Mouse (Mus musculus) liver, embryonic 13.5 days (tissue): ENCODE data around the gene Rnf217. TPM values are rescaled to one million over a fixed set of nuclear protein-coding genes. Genes with fewer than 3 reads are reported as not detected.

ENCODE experiments used
- ATAC-seq: fragments of 200-750 bp; cut with Nextera tagmentation; 2 replicates; pipeline ENCODE4 v1.8.0; 2017; ENCODE audit warnings: low read depth, mild to moderate bottlenecking, moderate number of reproducible peaks, moderate library complexity
- DNase-seq: peaks from one replicate; pipeline ENCODE4 v3.0.0; 2022
- H3K27ac ChIP-seq: fragments of 300-500 bp; sonication (generic); 2 replicates; pipeline ENCODE4 v1.5.1; 2015; ENCODE audit warnings: moderate library complexity, mild to moderate bottlenecking, inconsistent platforms
- H3K27me3 ChIP-seq: fragments of 300-500 bp; sonication (generic); 2 replicates; pipeline ENCODE4 v1.6.1; 2015; ENCODE audit warnings: mild to moderate bottlenecking, inconsistent platforms
- H3K36me3 ChIP-seq: fragments of 300-500 bp; sonication (generic); 2 replicates; pipeline ENCODE4 v1.6.1; 2015; ENCODE audit warnings: mild to moderate bottlenecking, inconsistent platforms
- H3K4me1 ChIP-seq: fragments of 300-500 bp; sonication (generic); replicated peaks from 2 replicates; pipeline ENCODE4 v1.6.1; 2015; ENCODE audit warnings: inconsistent platforms
- H3K4me2 ChIP-seq: fragments of 300-500 bp; sonication (generic); 2 replicates; pipeline ENCODE4 v1.6.1; 2015; ENCODE audit warnings: inconsistent platforms, mild to moderate bottlenecking, moderate library complexity
- H3K4me3 ChIP-seq: fragments of 300-500 bp; sonication (generic); replicated peaks from 2 replicates; pipeline ENCODE4 v1.5.1; 2015; ENCODE audit warnings: mild to moderate bottlenecking, inconsistent platforms
- H3K9ac ChIP-seq: fragments of 300-500 bp; sonication (generic); 2 replicates; pipeline ENCODE4 v1.6.1; 2015; ENCODE audit warnings: mild to moderate bottlenecking, inconsistent platforms
- H3K9me3 ChIP-seq: fragments of 300-500 bp; sonication (generic); replicated peaks from 2 replicates; pipeline ENCODE4 v1.6.1; 2016; ENCODE audit warnings: inconsistent platforms
- WGBS: fragments of 180-500 bp; shearing (Covaris S2); methylation state at CpG from one replicate; pipeline ENCODE4 v1.1.7; 2015; ENCODE audit not compliant: insufficient replicate concordance; 5-methylcytosine and 5-hydroxymethylcytosine counted together
- polyA plus RNA-seq: library from polyadenylated mRNA; unstranded; fragments of >200 nt; fragmentation: Nextera tagmentation; extraction: Ambion mirVana; gene quantifications from 2 replicates; pipeline ENCODE4 v1.2.1, GENCODE M21; 2015

Rnf217 gene
- polyA plus RNA-seq, 1 experiment from 2014 or later, result 0.15 TPM

DNA sequence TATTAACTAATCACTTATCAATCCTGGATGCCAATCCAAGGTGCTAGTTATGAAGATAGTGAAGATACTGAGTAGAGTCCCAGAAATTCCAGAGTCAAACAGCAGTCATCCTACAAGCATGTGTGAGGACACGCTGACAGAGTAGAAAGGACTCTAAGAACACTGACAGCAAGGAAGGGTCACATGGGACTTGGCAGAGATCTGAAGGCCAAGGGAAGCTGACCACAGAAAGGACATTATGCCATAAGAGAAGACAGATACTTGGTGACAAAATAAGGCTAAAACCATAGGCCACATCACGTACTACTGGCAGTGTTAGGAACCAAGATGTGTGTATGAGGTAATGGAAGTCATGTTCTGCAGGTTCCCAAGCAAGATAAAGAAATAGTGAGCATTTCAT lies 11.1 kb downstream of the Rnf217 start:
- Histone ChIP-seq H3K27ac (no peak overlapping the region), H3K9me3 (no peaks in the 10 kb centered on the region), H3K27me3 (no peaks in the 10 kb centered on the region), H3K4me1 (peaks cover 2% of the 10 kb centered on the region; the same call in 1 of the 2 replicates), H3K4me3 (no peak overlapping the region), H3K4me2 (no peak overlapping the region), H3K9ac (no peak overlapping the region), H3K36me3 (no peaks in the 10 kb centered on the region)
- ATAC-seq (no peak), DNase-seq (no peak)
- 60% methylated on average over 2 of the region's 2 CpGs for WGBS

DNA sequence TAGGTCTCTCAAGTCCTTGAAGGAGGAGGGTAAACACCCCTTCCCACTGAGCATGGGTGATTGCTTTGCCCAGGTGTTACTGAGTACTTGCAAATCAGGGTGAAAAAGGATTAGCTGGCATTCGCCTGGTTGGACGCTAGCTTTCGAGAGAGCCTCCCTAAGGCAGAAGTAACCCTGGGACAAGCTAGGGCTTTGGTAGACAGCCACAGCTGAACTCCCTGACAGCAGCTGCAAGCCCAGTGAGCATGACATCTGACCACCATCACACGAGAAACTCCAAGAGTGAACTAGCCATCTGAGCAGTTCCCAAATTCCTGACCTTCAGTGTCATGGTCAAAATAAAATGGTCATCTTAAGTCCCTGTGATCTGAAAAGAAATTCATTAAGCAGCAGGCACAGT lies 12.2 kb downstream of the Rnf217 start:
- H3K27me3 ChIP-seq, result no peaks in the 10 kb centered on the region
- peaks cover 9% of the 10 kb centered on the region; the same call in 1 of the 2 replicates for H3K4me1 ChIP-seq
- ATAC-seq, result no peak
- no peak overlapping the region for H3K4me3 ChIP-seq
- H3K27ac ChIP-seq, result no peak overlapping the region
- 71% methylated on average over 4 of the region's 4 CpGs for WGBS
- H3K36me3 ChIP-seq, result no peaks in the 10 kb centered on the region
- DNase-seq, result no peak
- no peak overlapping the region for H3K9ac ChIP-seq
- no peaks in the 10 kb centered on the region for H3K9me3 ChIP-seq
- H3K4me2 ChIP-seq, result no peak overlapping the region

DNA sequence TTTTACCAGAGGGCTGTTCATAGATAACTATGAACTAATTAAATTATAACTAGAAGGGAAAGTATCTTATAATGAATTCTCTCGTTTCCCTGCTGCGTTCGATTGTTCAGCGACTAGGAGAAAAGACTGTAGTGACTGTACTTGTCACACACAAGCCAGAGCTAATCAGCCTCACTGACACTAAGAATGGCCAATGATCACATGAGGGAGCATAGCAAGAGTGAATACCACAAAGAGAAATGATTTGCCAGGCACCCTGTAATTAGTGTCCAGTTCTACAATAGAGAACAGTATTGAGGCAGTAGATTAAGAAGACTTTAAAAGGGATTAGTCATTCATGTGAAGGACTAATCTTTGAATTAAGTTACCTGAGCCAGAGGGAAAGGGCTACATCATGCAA lies 13.7 kb downstream of the Rnf217 start:
- no peak for ATAC-seq
- WGBS, result 68% methylated on average over 4 of the region's 4 CpGs
- no peaks in the 10 kb centered on the region for H3K27me3 ChIP-seq

DNA sequence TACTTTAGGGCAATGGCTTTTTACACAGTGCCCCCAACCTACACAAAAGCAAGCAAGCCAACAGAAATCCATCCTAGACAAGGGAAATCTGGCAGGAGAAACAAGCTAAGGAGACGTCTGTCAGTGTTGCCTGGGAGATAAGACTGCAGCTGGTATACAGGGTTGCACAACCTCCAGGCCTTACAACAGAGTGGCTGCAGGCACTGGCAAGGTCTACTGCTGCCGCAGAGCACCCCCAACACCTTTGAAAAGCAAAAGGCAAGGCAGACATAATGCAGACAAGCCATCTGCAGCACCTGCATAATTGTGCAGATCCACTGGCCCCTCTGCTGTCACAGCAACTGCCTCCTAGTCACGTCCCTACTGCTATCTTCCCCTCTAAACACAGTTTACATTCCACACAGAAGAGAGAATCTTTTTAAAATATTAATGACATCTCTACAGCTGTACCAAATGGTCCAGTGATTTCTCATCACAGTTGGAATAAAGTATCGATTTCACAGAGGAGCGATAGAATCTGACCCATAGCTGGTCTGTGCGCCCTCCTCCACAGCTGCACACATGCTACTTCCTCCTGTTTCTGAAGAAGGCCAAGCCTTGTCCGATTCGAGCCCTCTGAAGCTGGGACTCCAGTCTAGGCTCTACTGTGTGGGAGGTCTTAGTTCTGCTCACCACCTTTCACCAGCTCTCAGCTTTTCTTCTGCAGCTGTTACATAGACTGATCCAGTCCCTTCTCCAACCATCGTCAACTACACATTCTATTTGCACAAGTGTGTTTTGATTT lies 16.1 kb downstream of the Rnf217 start:
- Histone ChIP-seq H3K4me2 (no peak overlapping the region), H3K4me3 (no peak overlapping the region), H3K36me3 (no peaks in the 10 kb centered on the region), H3K4me1 (peaks cover 9% of the 10 kb centered on the region; the same call in 1 of the 2 replicates), H3K27ac (no peak overlapping the region), H3K9ac (no peak overlapping the region), H3K9me3 (no peaks in the 10 kb centered on the region), H3K27me3 (no peaks in the 10 kb centered on the region)
- 40% methylated on average over 9 of the region's 9 CpGs for WGBS
- DNase-seq (no peak), ATAC-seq (no peak)

More for the DNA sequence above, 13.7 kb downstream of the Rnf217 start:
- Histone ChIP-seq H3K36me3 (no peaks in the 10 kb centered on the region), H3K27ac (no peak overlapping the region), H3K4me2 (no peak overlapping the region), H3K4me3 (no peak overlapping the region), H3K9me3 (no peaks in the 10 kb centered on the region), H3K4me1 (peaks cover 9% of the 10 kb centered on the region; the same call in 1 of the 2 replicates), H3K9ac (no peak overlapping the region)
- DNase-seq, result no peak

DNA sequence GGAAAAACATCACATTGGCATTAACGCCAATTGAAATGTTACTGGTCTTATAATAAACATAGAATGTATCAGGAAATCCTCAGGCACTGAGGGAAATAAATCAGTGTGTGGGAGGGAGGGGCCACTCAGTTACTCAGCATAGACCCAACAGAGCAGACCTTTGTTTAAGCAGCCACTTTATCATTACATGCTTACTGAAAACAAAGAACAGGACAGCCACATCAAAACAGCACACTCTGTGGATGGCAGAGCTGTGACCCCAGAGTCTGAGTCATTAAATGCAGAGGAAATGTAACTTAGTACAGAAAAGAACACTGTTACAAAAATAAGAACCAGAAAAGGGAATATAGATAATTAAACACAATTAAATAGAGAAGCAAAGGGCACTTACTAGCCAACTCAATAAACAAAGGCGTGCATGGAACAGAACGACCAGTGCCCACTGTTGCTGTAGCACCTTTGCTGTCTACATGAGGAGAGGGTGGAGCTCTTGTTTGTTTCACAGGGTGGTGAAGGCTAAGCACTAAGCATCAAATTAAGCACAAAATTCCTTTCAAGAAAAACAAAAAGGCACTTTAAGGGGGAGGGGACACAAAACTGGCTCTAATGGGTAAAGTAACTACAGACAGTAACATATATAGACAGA lies 16.8 kb downstream of the Rnf217 start:
- no peak overlapping the region for H3K27ac ChIP-seq
- H3K4me3 ChIP-seq, result no peak overlapping the region
- H3K4me1 ChIP-seq, result peaks cover 9% of the 10 kb centered on the region; the same call in 1 of the 2 replicates
- DNase-seq (no peak), ATAC-seq (no peak)
- no peaks in the 10 kb centered on the region for H3K9me3 ChIP-seq
- no peaks in the 10 kb centered on the region for H3K36me3 ChIP-seq
- H3K27me3 ChIP-seq, result no peaks in the 10 kb centered on the region
- no peak overlapping the region for H3K4me2 ChIP-seq
- H3K9ac ChIP-seq, result no peak overlapping the region
- 66% methylated on average over 3 of the region's 3 CpGs for WGBS

DNA sequence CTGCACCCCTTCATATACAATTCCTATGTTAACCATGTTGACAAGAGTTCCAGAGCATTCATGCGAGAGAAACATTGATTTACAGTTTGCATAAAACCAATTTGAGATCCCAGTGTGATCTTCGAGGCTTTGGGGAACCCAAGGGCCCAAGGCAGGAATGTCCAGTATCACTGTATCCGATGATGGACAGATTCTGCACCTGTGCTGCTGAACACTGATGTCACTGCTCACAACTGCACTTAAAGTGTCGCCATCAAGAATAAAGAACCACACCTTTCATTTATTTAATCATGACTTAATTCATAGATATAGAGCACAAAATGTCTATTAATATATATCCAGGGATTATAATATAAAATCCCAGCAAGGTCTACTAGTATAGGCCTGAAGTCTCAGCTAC lies 28.3 kb downstream of the Rnf217 start:
- no peak overlapping the region for H3K9ac ChIP-seq
- H3K4me2 ChIP-seq, result no peak overlapping the region
- H3K27me3 ChIP-seq, result no peaks in the 10 kb centered on the region
- H3K4me3 ChIP-seq, result no peak overlapping the region
- H3K27ac ChIP-seq, result no peak overlapping the region
- DNase-seq (no peak), ATAC-seq (no peak)
- 65% methylated on average over 4 of the region's 4 CpGs for WGBS
- no peaks in the 10 kb centered on the region for H3K36me3 ChIP-seq
- H3K4me1 ChIP-seq, result no peaks in the 10 kb centered on the region
- no peaks in the 10 kb centered on the region for H3K9me3 ChIP-seq

DNA sequence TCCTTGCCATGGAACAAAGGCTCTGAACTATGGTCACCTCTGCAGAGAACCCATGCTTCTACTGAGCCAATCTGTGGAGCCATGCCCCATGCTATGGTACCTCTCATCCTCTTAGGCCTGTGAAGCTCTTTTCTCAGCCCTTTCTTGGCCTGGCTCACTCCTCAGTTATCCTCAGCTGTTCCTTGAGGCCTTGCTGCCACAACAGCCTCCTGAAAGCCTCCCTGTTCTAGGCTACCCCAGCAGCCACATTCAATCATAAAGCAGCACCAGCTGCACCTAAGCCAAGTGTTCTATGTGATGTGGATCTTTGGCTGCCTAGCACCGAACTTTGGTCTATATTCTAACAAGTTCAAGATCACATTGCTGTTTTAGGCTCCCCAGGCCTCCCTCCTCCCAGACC lies 28.9 kb downstream of the Rnf217 start:
- 62% methylated on average over 1 of the region's 1 CpGs for WGBS
- no peak for ATAC-seq
- H3K4me3 ChIP-seq, result no peak overlapping the region

DNA sequence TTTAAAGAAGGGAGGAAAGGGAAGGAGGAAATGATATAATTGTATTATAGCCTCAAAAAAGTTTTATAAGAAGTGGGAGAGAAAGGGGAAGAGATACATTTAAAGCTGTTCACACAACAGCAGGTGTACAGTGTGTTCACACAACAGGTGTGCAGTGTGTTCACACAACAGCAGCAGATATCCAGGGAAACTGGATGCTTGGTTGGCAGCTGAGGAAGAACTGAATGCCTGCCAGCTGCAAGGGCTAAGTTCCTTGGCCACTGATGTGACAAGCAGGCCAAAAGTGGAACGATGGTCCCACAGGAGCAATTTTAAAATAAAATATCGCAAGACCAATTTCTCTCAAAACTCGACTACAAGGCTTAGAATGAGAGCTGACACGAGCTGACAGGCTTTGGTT lies 35.7 kb downstream of the Rnf217 start:
- Histone ChIP-seq H3K4me1 (no peaks in the 10 kb centered on the region), H3K27ac (no peak overlapping the region), H3K27me3 (no peaks in the 10 kb centered on the region), H3K4me3 (no peak overlapping the region), H3K4me2 (no peak overlapping the region), H3K9me3 (no peaks in the 10 kb centered on the region), H3K36me3 (no peaks in the 10 kb centered on the region), H3K9ac (no peak overlapping the region)
- WGBS, result 68% methylated on average over 4 of the region's 4 CpGs
- DNase-seq (no peak), ATAC-seq (no peak)

More for the DNA sequence above, 28.9 kb downstream of the Rnf217 start:
- DNase-seq, result no peak
- no peak overlapping the region for H3K4me2 ChIP-seq
- no peaks in the 10 kb centered on the region for H3K36me3 ChIP-seq
- no peak overlapping the region for H3K9ac ChIP-seq
- no peaks in the 10 kb centered on the region for H3K4me1 ChIP-seq
- no peaks in the 10 kb centered on the region for H3K9me3 ChIP-seq
- no peak overlapping the region for H3K27ac ChIP-seq
- H3K27me3 ChIP-seq, result no peaks in the 10 kb centered on the region

DNA sequence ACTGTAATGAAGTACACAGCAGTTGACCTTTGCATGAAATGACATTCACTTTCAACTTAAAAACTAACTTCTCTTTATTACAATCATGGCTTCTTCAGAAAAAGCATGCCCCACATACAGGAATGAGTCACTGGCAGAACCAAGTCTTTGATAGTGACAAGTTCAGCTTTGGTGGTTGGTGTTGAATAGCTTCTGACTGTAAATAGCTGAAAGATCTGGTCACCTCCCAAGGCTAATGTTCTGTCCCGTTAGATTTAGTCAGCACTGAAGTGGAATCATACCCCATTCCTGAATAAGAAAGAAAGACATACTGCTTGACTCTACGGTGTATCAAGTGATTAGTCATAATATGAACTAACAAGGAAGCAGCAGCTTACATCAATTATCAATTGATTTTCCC lies 51.7 kb downstream of the Rnf217 start:
- DNase-seq (no peak), ATAC-seq (no peak)
- H3K9ac ChIP-seq, result no peak overlapping the region
- H3K27ac ChIP-seq, result no peak overlapping the region
- H3K4me3 ChIP-seq, result no peak overlapping the region
- 69% methylated on average over 2 of the region's 2 CpGs for WGBS
- H3K27me3 ChIP-seq, result no peaks in the 10 kb centered on the region
- no peaks in the 10 kb centered on the region for H3K4me1 ChIP-seq
- H3K4me2 ChIP-seq, result no peak overlapping the region
- H3K36me3 ChIP-seq, result no peaks in the 10 kb centered on the region
- H3K9me3 ChIP-seq, result no peaks in the 10 kb centered on the region

DNA sequence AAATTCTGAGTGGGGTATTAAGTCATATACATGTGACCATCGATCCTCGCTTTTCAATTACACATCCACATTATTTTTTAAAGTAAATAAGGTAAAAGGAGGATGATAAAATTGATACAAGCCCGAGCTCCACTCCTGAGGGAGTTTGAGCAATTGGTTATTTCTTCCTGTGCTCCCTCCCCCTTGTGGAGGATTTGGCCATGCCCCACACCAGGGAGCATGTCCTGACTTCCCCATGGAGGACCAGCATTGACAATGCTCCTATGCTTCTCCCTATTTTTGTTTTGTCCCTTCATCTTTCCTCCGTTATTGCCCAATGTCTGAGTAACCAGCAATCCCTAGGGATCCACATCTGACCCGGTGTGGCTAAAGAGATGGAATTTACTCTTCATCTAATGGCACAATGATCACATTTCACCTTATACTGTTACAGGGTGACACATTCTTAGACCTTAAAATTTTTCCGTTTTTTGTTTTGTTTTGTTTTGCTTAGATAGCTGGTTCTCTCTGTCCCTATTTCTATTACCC lies 53.5 kb downstream of the Rnf217 start:
- DNase-seq, result no peak
- no peaks in the 10 kb centered on the region for H3K27me3 ChIP-seq

DNA sequence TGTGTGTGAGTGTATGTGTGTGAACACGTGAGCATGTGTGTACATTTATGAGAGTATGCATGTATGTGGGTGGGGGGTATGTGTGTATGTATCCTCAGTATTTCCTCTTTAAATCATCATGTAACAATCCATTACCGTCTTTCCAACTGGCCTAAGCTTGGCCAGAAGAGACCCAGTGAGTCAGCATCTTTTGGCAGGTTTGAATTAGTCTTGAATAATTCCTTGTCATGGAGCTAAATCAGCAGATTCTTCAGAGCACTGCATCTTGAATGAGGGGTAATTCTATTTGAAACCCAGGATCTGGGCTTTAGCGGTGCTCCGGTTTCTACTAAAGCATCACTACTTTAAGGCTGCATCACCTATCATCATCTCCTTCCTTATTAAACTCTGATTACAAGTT lies 55.7 kb downstream of the Rnf217 start:
- no peaks in the 10 kb centered on the region for H3K4me1 ChIP-seq
- WGBS, result 59% methylated on average over 4 of the region's 4 CpGs
- H3K27me3 ChIP-seq, result no peaks in the 10 kb centered on the region

More for the DNA sequence above, 53.5 kb downstream of the Rnf217 start:
- Histone ChIP-seq H3K4me2 (no peak overlapping the region), H3K27ac (no peak overlapping the region), H3K9ac (no peak overlapping the region), H3K4me1 (no peaks in the 10 kb centered on the region), H3K4me3 (no peak overlapping the region), H3K36me3 (no peaks in the 10 kb centered on the region), H3K9me3 (no peaks in the 10 kb centered on the region)
- 57% methylated on average over 6 of the region's 6 CpGs for WGBS
- ATAC-seq, result no peak

More for the DNA sequence above, 55.7 kb downstream of the Rnf217 start:
- ATAC-seq (no peak), DNase-seq (no peak)
- no peak overlapping the region for H3K9ac ChIP-seq
- H3K27ac ChIP-seq, result no peak overlapping the region
- no peaks in the 10 kb centered on the region for H3K36me3 ChIP-seq
- no peak overlapping the region for H3K4me2 ChIP-seq
- no peak overlapping the region for H3K4me3 ChIP-seq
- no peaks in the 10 kb centered on the region for H3K9me3 ChIP-seq
